In the genomic region with DNA sequence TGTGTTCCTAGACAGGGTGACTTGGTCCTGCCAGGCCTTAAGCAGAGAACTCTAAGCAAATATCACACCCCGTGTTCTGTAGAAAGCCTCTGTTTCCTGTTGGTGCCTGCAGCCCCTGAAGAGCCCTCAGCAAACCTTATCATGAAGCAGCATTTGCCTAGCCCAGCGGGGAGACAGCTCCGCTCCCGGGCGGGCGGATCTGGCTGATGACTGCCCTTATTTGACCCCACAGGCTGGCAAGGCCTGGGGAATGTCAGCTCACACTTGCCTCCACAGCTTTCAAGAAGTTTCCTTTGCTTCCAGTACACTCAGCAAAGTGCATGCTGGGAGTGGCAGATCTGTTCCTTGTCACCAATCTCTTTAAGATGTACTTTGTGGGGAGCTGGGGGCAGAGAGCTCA, we compare ENCODE assay signal across 9 mouse cellular contexts. TPM values are rescaled to one million over a fixed set of nuclear protein-coding genes. Genes with fewer than 3 reads are reported as not detected.
A peak's percentile ranks its signal among the peaks of the same experiment; 100 is the strongest.
DNase-seq lines count a peak whose midpoint lies in the region; ATAC-seq lines count a peak whose summit lies in the region.
"Had no signal": no experiment of that assay in that cellular context is flagged by ENCODE, and none has a peak within 500 bp of the region (broad histone marks: within the 10 kb centered on the region; RNA-seq: fewer than 3 reads in every experiment).

No protein-coding gene starts in this region.

- peak; percentile 79 for ATAC-seq in liver, embryonic 13.5 days (ENCODE audit: low read depth)

- H3K4me3 ChIP-seq in liver, embryonic 13.5 days (replicated peaks): 0 out of 2 replicates have a peak overlapping the region, but pooled peaks have one; percentile 0
- H3K4me3 ChIP-seq: embryonic facial prominence, embryonic 12.5 days had no signal

- no peaks in the 10 kb centered on the region for H3K36me3 ChIP-seq in liver, embryonic 13.5 days
- H3K36me3 ChIP-seq: embryonic facial prominence, embryonic 12.5 days had no signal

- H3K9me3 ChIP-seq in liver, embryonic 13.5 days (replicated peaks): no peaks in the 10 kb centered on the region
- H3K9me3 ChIP-seq: embryonic facial prominence, embryonic 12.5 days had no signal

- H3K27ac ChIP-seq in liver, embryonic 13.5 days: peak overlapping the region; percentile 82

- WGBS in liver, embryonic 13.5 days (ENCODE audit: insufficient replicate concordance): 14% methylated on average over 6 of the region's 6 CpGs

- peak; percentile 74 for DNase-seq in c-Kit-positive CD71-positive TER-119-negative erythroid progenitor cells, embryonic 14.5 days (ENCODE audit: low read depth)
- DNase-seq in heart, adult 18-20 months: peak; percentile 82 to 83
- DNase-seq in liver, embryonic 13.5 days: peak; percentile 54
- DNase-seq in spleen, postnatal 36 days (ENCODE audit: low spot score in 2 of 2): peak; percentile 60 to 74
- no peak for DNase-seq in adrenal gland, postnatal 4 days (ENCODE audit: low spot score in 2 of 2)
- no peak for DNase-seq in cerebellum, adult 9-10 months
- no peak for DNase-seq in right cerebral cortex, adult 18-20 months
- DNase-seq in urinary bladder, postnatal 10 days (ENCODE audit: low spot score): no peak

- H3K27me3 ChIP-seq in liver, embryonic 13.5 days: no peaks in the 10 kb centered on the region
- H3K27me3 ChIP-seq: embryonic facial prominence, embryonic 12.5 days had no signal

- peaks cover 75% of the 10 kb centered on the region for H3K4me1 ChIP-seq in liver, embryonic 13.5 days (replicated peaks)

- peak overlapping the region; percentile 46 for H3K4me2 ChIP-seq in liver, embryonic 13.5 days
- H3K4me2 ChIP-seq: embryonic facial prominence, embryonic 12.5 days had no signal

- peak overlapping the region; percentile 48; the same call in 1 of the 2 replicates for H3K9ac ChIP-seq in liver, embryonic 13.5 days
- H3K9ac ChIP-seq: embryonic facial prominence, embryonic 12.5 days had no signal

RNA-seq across cellular contexts. Expression of gene Furin, which starts 40.3 kb away (rescaled TPM):
- 100 to 1,000 TPM; 103 to 114 TPM for total RNA-seq in heart, adult 18-20 months (2021)
- 3.8 and 4.1 TPM in 2 replicates for polyA plus RNA-seq in liver, embryonic 13.5 days (2015; fragmentation: Nextera tagmentation; extraction: Ambion mirVana)
- 100 to 1,000 TPM; 137 to 140 TPM for total RNA-seq in adrenal gland, postnatal 4 days (2021)

RNA-seq across cellular contexts. Expression of gene Fes, which starts 57.7 kb away (rescaled TPM):
- 10 to 100 TPM in 1 of 2 experiments, 1 to 10 TPM in 1; 9.9 to 11.4 TPM for total RNA-seq in heart, adult 18-20 months (2021)
- polyA plus RNA-seq in liver, embryonic 13.5 days (2015; fragmentation: Nextera tagmentation; extraction: Ambion mirVana): 10.6 and 12.0 TPM in 2 replicates
- 10 to 100 TPM; 19.3 to 21.1 TPM for total RNA-seq in adrenal gland, postnatal 4 days (2021)

Comparison
In these comparisons a context has a peak if more than half of its experiments do, and no peak if none do; other contexts are left out.
1. DNase-seq: peak in c-Kit-positive CD71-positive TER-119-negative erythroid progenitor cells, embryonic 14.5 days (single experiment), heart, adult 18-20 months (2 of 2), liver, embryonic 13.5 days (single experiment) and spleen, postnatal 36 days (2 of 2); none in adrenal gland, postnatal 4 days (0 of 2), cerebellum, adult 9-10 months (single experiment), right cerebral cortex, adult 18-20 months (single experiment) and urinary bladder, postnatal 10 days (single experiment).